Mouse (Mus musculus) CH12.LX (cell line): ENCODE measurements around the gene Kbtbd3. TPM values are rescaled to one million over a fixed set of nuclear protein-coding genes. Genes with fewer than 3 reads are reported as not detected.

Experiments used
- DNase-seq: peaks from one replicate; pipeline ENCODE4 v3.0.0-alpha.2; 2013; ENCODE audit errors: extremely low read depth
- H3K27ac ChIP-seq: 2 replicates; pipeline ENCODE4 v1.5.1; 2012; ENCODE audit warnings: low read depth, mild to moderate bottlenecking, control low read depth, moderate library complexity; ENCODE audit not compliant: insufficient read depth
- H3K27me3 ChIP-seq: replicated peaks from 2 replicates; pipeline ENCODE3; 2012; ENCODE audit warnings: inconsistent platforms
- H3K36me3 ChIP-seq, 2 experiments: replicated peaks in 1 of 2; 2 replicates each; pipeline versions ENCODE3 to v1.6.1; 2012; ENCODE audit warnings: inconsistent platforms in 1 of 2, low read length in 1 of 2, mild to moderate bottlenecking in 1 of 2, mixed read lengths in 1 of 2, moderate library complexity in 1 of 2; ENCODE audit not compliant: control insufficient read depth in 1 of 2, insufficient read depth in 1 of 2
- H3K4me1 ChIP-seq, 2 experiments: 2 replicates each; pipeline ENCODE4 v1.6.1; 2012; ENCODE audit warnings: inconsistent platforms in 1 of 2, moderate library complexity in 1 of 2; ENCODE audit not compliant: insufficient read depth in 2 of 2, control insufficient read depth in 1 of 2
- H3K4me2 ChIP-seq: 2 replicates; pipeline ENCODE4 v1.6.1; 2012; ENCODE audit warnings: low read depth, mild to moderate bottlenecking, control low read depth; ENCODE audit not compliant: poor library complexity, insufficient read depth, severe bottlenecking
- H3K4me3 ChIP-seq, 3 experiments: fragments of 150-350 bp in 1 of 3; sonication (generic) in 1 of 3; replicated peaks in 1 of 3; 2 replicates each; pipeline versions ENCODE3 to v1.5.1; 2011 to 2012; ENCODE audit warnings: low read depth in 2 of 3, low read length in 2 of 3, mild to moderate bottlenecking in 2 of 3, moderate library complexity in 2 of 3, control low read depth in 1 of 3, improper control_type of control experiment in 1 of 3, inconsistent platforms in 1 of 3, mixed read lengths in 1 of 3; ENCODE audit not compliant: poor library complexity in 1 of 3
- H3K79me2 ChIP-seq: replicated peaks from 2 replicates; pipeline ENCODE4 v1.6.1; 2012; ENCODE audit warnings: mild to moderate bottlenecking, moderate library complexity; ENCODE audit not compliant: control insufficient read depth, poor library complexity, insufficient read depth, severe bottlenecking; ENCODE audit errors: extremely low read depth
- H3K9ac ChIP-seq: 2 replicates; pipeline ENCODE4 v1.6.1; 2012; ENCODE audit warnings: low read depth, mild to moderate bottlenecking, control low read depth, moderate library complexity; ENCODE audit not compliant: insufficient read depth
- H3K9me3 ChIP-seq: replicated peaks from 2 replicates; pipeline ENCODE3; 2012; ENCODE audit warnings: low read length, inconsistent platforms, mixed read lengths
- BHLHE40 ChIP-seq: IDR thresholded peaks from 2 replicates; pipeline ENCODE4 v1.6.1; 2011; ENCODE audit warnings: mild to moderate bottlenecking, low read depth, low read length, improper control_type of control experiment
- CHD1 ChIP-seq: IDR thresholded peaks from 2 replicates; pipeline ENCODE4 v1.6.1; 2012; ENCODE audit warnings: low read depth, low read length, improper control_type of control experiment, inconsistent platforms
- CTCF ChIP-seq, 2 experiments: IDR thresholded peaks in 1 of 2; conservative IDR thresholded peaks in 1 of 2; 2 replicates each; pipeline ENCODE4 v1.5.1; 2011 to 2012; ENCODE audit warnings: low read depth in 2 of 2, low read length in 2 of 2, improper control_type of control experiment in 1 of 2, inconsistent platforms in 1 of 2, mild to moderate bottlenecking in 1 of 2, moderate library complexity in 1 of 2
- E2F4 ChIP-seq: IDR thresholded peaks from 2 replicates; pipeline ENCODE4 v1.6.1; 2011; ENCODE audit warnings: low read depth, low read length, improper control_type of control experiment; ENCODE audit not compliant: insufficient replicate concordance
- EP300 ChIP-seq: IDR thresholded peaks from 2 replicates; pipeline ENCODE4 v1.6.1; 2011; ENCODE audit warnings: low read length, improper control_type of control experiment
- HCFC1 ChIP-seq: IDR thresholded peaks from 2 replicates; pipeline ENCODE4 v1.6.1; 2012; ENCODE audit warnings: low read depth, mild to moderate bottlenecking, inconsistent platforms, low read length, improper control_type of control experiment
- IRF4 ChIP-seq: IDR thresholded peaks from 2 replicates; pipeline ENCODE4 v1.6.1; 2014; ENCODE audit warnings: low read depth, mild to moderate bottlenecking, inconsistent platforms, low read length, improper control_type of control experiment
- JUN ChIP-seq: IDR thresholded peaks from 2 replicates; pipeline ENCODE4 v1.6.1; 2011; ENCODE audit warnings: low read depth, mild to moderate bottlenecking, low read length, improper control_type of control experiment, moderate library complexity; ENCODE audit not compliant: insufficient read depth
- KAT2A ChIP-seq: IDR thresholded peaks from 2 replicates; pipeline ENCODE4 v1.6.1; 2012; ENCODE audit warnings: low read length, improper control_type of control experiment, inconsistent platforms; ENCODE audit not compliant: insufficient replicate concordance
- MAFK ChIP-seq: IDR thresholded peaks from 2 replicates; pipeline ENCODE4 v1.6.1; 2011; ENCODE audit warnings: low read length, improper control_type of control experiment; ENCODE audit not compliant: insufficient replicate concordance
- MAX ChIP-seq: IDR thresholded peaks from 2 replicates; pipeline ENCODE4 v1.6.1; 2011; ENCODE audit warnings: low read length, improper control_type of control experiment
- MEF2A ChIP-seq: IDR thresholded peaks from 2 replicates; pipeline ENCODE4 v1.6.1; 2014; ENCODE audit warnings: low read depth, mild to moderate bottlenecking, inconsistent platforms, low read length, improper control_type of control experiment, borderline replicate concordance
- MXI1 ChIP-seq: IDR thresholded peaks from 2 replicates; pipeline ENCODE4 v1.6.1; 2011; ENCODE audit warnings: mild to moderate bottlenecking, low read depth, low read length, improper control_type of control experiment
- MYC ChIP-seq: IDR thresholded peaks from 2 replicates; pipeline ENCODE4 v1.6.1; 2011; ENCODE audit warnings: low read depth, mild to moderate bottlenecking, improper control_type of control experiment, low read length
- PAX5 ChIP-seq: IDR thresholded peaks from 2 replicates; pipeline ENCODE4 v1.6.1; 2012; ENCODE audit warnings: low read length, inconsistent platforms, mixed read lengths
- POLR2AphosphoS2 ChIP-seq: IDR thresholded peaks from 2 replicates; pipeline ENCODE4 v1.6.1; 2011; ENCODE audit warnings: low read depth, low read length, improper control_type of control experiment
- RAD21 ChIP-seq: IDR thresholded peaks from 2 replicates; pipeline ENCODE4 v1.6.1; 2011; ENCODE audit warnings: low read depth, mild to moderate bottlenecking, low read length, improper control_type of control experiment, moderate library complexity
- SIN3A ChIP-seq: IDR thresholded peaks from 2 replicates; pipeline ENCODE4 v1.6.1; 2012; ENCODE audit warnings: low read length, improper control_type of control experiment, inconsistent platforms
- TCF12 ChIP-seq: IDR thresholded peaks from 2 replicates; pipeline ENCODE4 v1.6.1; 2014; ENCODE audit warnings: low read depth, mild to moderate bottlenecking, inconsistent platforms, low read length, improper control_type of control experiment
- UBTF ChIP-seq: IDR thresholded peaks from 2 replicates; pipeline ENCODE4 v1.6.1; 2012; ENCODE audit warnings: low read depth, mild to moderate bottlenecking, inconsistent platforms, low read length, improper control_type of control experiment, moderate library complexity
- dilution Hi-C: fragments of 300-500 bp; cut with MboI; formaldehyde crosslinking; loops from 2 replicates; pipeline ENCODE4 v1.14.3; 2020; ENCODE audit warnings: low sequenced_read_pairs; ENCODE audit not compliant: extremely low pct_unique_long_range_greater_than_20kb, extremely low pct_ligation_motif_present
- in situ Hi-C: fragments of 300-500 bp; cut with MboI; formaldehyde crosslinking; loops from 3 replicates; pipeline ENCODE4 v1.14.3; 2019; ENCODE audit warnings: low sequenced_read_pairs, low pct_ligation_motif_present, low pct_unique_long_range_greater_than_20kb, mixed read lengths
- polyA plus RNA-seq: library from polyadenylated mRNA; unstranded; fragments of >175 nt; gene quantifications from 2 replicates; pipeline ENCODE4 v1.2.1, GENCODE M21; 2012; ENCODE audit warnings: low read depth; ENCODE audit not compliant: insufficient read length
- total RNA-seq, 2 experiments: library from RNA; depleted of rRNA; stranded (reverse); fragments of 300-350 nt in 1 of 2; fragments of >200 nt in 1 of 2; gene quantifications; 2 replicates each; pipeline ENCODE4 v1.2.3; 2012 to 2014

The Kbtbd3 gene
- total and polyA plus RNA-seq, 3 experiments, result 0.67 to 1.9 (median 0.72) TPM

DNA sequence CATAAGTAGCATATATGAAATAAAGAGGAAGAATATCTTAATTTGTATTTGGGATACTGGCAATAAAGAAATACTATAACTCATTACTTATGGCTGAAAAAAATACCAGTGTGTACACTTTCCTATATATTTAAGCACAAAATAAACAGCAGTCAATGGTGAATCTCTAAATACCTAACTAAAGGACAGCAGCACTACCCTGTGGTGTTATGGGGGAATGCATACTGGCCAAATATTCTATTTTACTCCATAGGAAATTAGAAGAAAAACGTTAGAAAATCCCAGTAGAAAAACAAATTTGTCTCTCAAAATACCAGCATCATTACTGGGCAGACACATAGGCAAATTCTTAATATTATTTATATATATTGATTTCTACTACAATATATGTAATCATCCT lies 4.8 kb upstream of the Kbtbd3 start:
- Histone ChIP-seq H3K4me1 (peaks cover 0 to 18% of the 10 kb centered on the region in 2 experiments; a peak in 2 of 4 replicates), H3K9ac (no peak overlapping the region), H3K4me3 (no peak overlapping the region), H3K36me3 (peaks cover 3 to 20% of the 10 kb centered on the region in 2 experiments)
- DNase-seq, result no peak
- in situ Hi-C loops, result no loop called here
- dilution Hi-C loops, result no loop called here
- TF ChIP-seq JUN, result no peak
- no peak for TF ChIP-seq POLR2AphosphoS2
- no peak for TF ChIP-seq MYC
- peak; percentile 39 for TF ChIP-seq RAD21
- no peak for TF ChIP-seq UBTF
- peak in 1 of 2 experiments; percentile 34; a peak in 2 of 4 replicates for TF ChIP-seq CTCF (conservative IDR thresholded peaks at IDR 0.05 in 1 of 2, IDR thresholded peaks at IDR 0.05 in 1 of 2; ENCODE audit: low read depth in 2 of 2, low read length in 2 of 2)
- no peak for TF ChIP-seq EP300
- no peak for TF ChIP-seq IRF4
- TF ChIP-seq E2F4, result no peak
- TF ChIP-seq KAT2A, result no peak
- no peak for TF ChIP-seq CHD1
- TF ChIP-seq HCFC1, result no peak
- TF ChIP-seq, all 38 proteins: peak for 2
- H3K79me2 ChIP-seq, result peaks cover 17% of the 10 kb centered on the region
- H3K4me2 ChIP-seq, result no peak overlapping the region
- no peaks in the 10 kb centered on the region for H3K9me3 ChIP-seq
- H3K27me3 ChIP-seq, result no peaks in the 10 kb centered on the region
- H3K27ac ChIP-seq, result no peak overlapping the region

DNA sequence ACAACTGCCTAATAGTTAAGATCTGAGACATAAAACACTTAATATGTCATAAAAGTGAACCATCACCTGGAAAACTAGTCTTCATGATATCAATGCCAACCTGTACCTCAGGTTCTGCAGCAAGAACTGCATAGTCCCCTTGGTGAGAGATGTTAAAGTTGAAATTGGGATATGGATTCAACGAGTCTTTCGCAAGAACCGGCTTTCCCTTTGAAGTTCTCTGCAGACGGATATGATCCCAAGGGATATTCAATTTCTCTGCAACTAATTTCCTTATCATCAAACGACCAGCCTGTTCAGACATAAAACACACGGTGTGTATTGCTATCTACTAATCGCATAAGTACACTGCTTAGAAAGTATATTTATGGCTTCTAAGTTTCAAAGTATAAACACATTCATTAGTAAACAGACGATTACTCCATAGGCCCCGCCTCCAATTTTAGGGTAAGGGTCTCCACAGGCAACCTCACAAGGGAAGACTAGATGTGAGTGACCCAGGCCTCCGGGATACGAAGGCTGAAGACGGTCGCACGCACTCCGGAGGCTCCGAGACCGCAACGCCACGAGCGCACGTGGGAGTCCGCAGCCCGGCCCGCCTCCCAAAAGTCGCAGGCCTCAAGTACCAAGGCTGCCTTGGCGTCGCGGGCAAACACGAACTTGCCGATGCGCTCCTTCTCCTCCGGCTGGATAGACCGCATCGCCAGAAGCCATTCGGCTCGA lies 844 bp upstream of the Kbtbd3 start:
- peak; percentile 8 for DNase-seq
- Histone ChIP-seq H3K36me3 (peaks cover 0 to 7% of the 10 kb centered on the region in 2 experiments), H3K9ac (peak overlapping the region; percentile 34), H3K27ac (peak overlapping the region; percentile 67), H3K4me1 (peaks cover 0 to 21% of the 10 kb centered on the region in 2 experiments; a peak in 2 of 4 replicates), H3K27me3 (no peaks in the 10 kb centered on the region), H3K4me2 (peak overlapping the region; percentile 89; the same call in 1 of the 2 replicates)
- dilution Hi-C loops, result no loop called here
- TF ChIP-seq PAX5 (no peak), MYC (peak; percentile 84; the same call in 1 of the 2 replicates), TCF12 (no peak), MXI1 (peak; percentile 91), CTCF (conservative IDR thresholded peaks at IDR 0.05 in 1 of 2, IDR thresholded peaks at IDR 0.05 in 1 of 2; ENCODE audit: low read depth in 2 of 2, low read length in 2 of 2) (no peak), MAX (peak; percentile 40), SIN3A (peak; percentile 33), MAFK (no peak), BHLHE40 (peak; percentile 89), MEF2A (no peak)
- TF ChIP-seq, all 38 proteins: peak for 5
- in situ Hi-C loops, result no loop called here
- Histone ChIP-seq H3K9me3 (no peaks in the 10 kb centered on the region), H3K79me2 (peaks cover 15% of the 10 kb centered on the region), H3K4me3 (peak overlapping the region; percentile 78 to 92 (median 91))
